Mouse (Mus musculus) MEL (cell line): ENCODE measurements around the gene Tm9sf4. TPM values are rescaled to one million over a fixed set of nuclear protein-coding genes. Genes with fewer than 3 reads are reported as not detected.
A peak's percentile ranks its signal among the peaks of the same experiment; 100 is the strongest.

Experiments used
- DNase-seq: peaks from one replicate; pipeline ENCODE4 v3.0.0; 2011; ENCODE audit warnings: low read depth, low spot score
- H3K27ac ChIP-seq: 2 replicates; pipeline ENCODE4 v1.5.1; 2012; ENCODE audit warnings: low read depth, mild to moderate bottlenecking, control low read depth, low read length, moderate library complexity; ENCODE audit not compliant: control insufficient read depth
- H3K27me3 ChIP-seq, 2 experiments: fragments of 150-350 bp in 1 of 2; sonication (generic) in 1 of 2; 2 replicates each; pipeline ENCODE4 v1.6.1; 2012; ENCODE audit warnings: low read length in 2 of 2, mild to moderate bottlenecking in 2 of 2, improper control_type of control experiment in 1 of 2, moderate library complexity in 1 of 2; ENCODE audit not compliant: insufficient read depth in 2 of 2, control insufficient read depth in 1 of 2
- H3K36me3 ChIP-seq, 2 experiments: 2 replicates each; pipeline ENCODE4 v1.6.1; 2012 to 2014; ENCODE audit warnings: low read length in 2 of 2, improper control_type of control experiment in 1 of 2, inconsistent platforms in 1 of 2, mild to moderate bottlenecking in 1 of 2; ENCODE audit not compliant: insufficient read depth in 2 of 2, control insufficient read depth in 1 of 2
- H3K4me1 ChIP-seq, 2 experiments: fragments of 150-350 bp in 1 of 2; sonication (generic) in 1 of 2; 2 replicates each; pipeline ENCODE4 v1.6.1; 2012; ENCODE audit warnings: low read length in 2 of 2, improper control_type of control experiment in 1 of 2, mild to moderate bottlenecking in 1 of 2; ENCODE audit not compliant: insufficient read depth in 2 of 2, control insufficient read depth in 1 of 2
- H3K4me3 ChIP-seq, 2 experiments: fragments of 150-350 bp in 1 of 2; sonication (generic) in 1 of 2; 2 replicates each; pipeline ENCODE4 v1.5.1; 2012; ENCODE audit warnings: low read depth in 2 of 2, low read length in 2 of 2, mild to moderate bottlenecking in 2 of 2, moderate library complexity in 2 of 2, control low read depth in 1 of 2, improper control_type of control experiment in 1 of 2; ENCODE audit not compliant: control insufficient read depth in 1 of 2, insufficient read depth in 1 of 2
- H3K79me2 ChIP-seq: 2 replicates; pipeline ENCODE4 v1.6.1; 2012; ENCODE audit warnings: mild to moderate bottlenecking, low read length, moderate library complexity; ENCODE audit not compliant: control insufficient read depth, poor library complexity, insufficient read depth
- H3K9ac ChIP-seq: 2 replicates; pipeline ENCODE4 v1.6.1; 2012; ENCODE audit warnings: low read depth, mild to moderate bottlenecking, control low read depth, low read length, moderate library complexity; ENCODE audit not compliant: control insufficient read depth, poor library complexity, severe bottlenecking
- H3K9me3 ChIP-seq: fragments of 150-350 bp; sonication (generic); replicated peaks from 2 replicates; pipeline ENCODE4 v1.6.1; 2012; ENCODE audit warnings: mild to moderate bottlenecking, low read length, improper control_type of control experiment, moderate library complexity; ENCODE audit not compliant: insufficient read depth
- BHLHE40 ChIP-seq: IDR thresholded peaks from 2 replicates; pipeline ENCODE4 v1.6.1; 2012; ENCODE audit warnings: low read depth, mild to moderate bottlenecking, inconsistent platforms, low read length, improper control_type of control experiment, borderline replicate concordance
- CTCF ChIP-seq, 3 experiments: IDR thresholded peaks in 2 of 3; conservative IDR thresholded peaks in 1 of 3; 2 replicates each; pipeline ENCODE4 v1.5.1; 2011 to 2012; ENCODE audit warnings: low read length in 3 of 3, low read depth in 2 of 3, mild to moderate bottlenecking in 2 of 3, improper control_type of control experiment in 1 of 3, inconsistent platforms in 1 of 3, mixed read lengths in 1 of 3, moderate library complexity in 1 of 3; ENCODE audit not compliant: control insufficient read depth in 1 of 3, insufficient read depth in 1 of 3, poor library complexity in 1 of 3, severe bottlenecking in 1 of 3
- E2F4 ChIP-seq: IDR thresholded peaks from 2 replicates; pipeline ENCODE4 v1.6.1; 2011; ENCODE audit warnings: low read depth, low read length, improper control_type of control experiment, borderline replicate concordance
- ELF1 ChIP-seq: IDR thresholded peaks from 2 replicates; pipeline ENCODE4 v1.6.1; 2014; ENCODE audit warnings: low read depth, mild to moderate bottlenecking, inconsistent platforms, low read length, improper control_type of control experiment, moderate library complexity
- GATA1 ChIP-seq: IDR thresholded peaks from 2 replicates; pipeline ENCODE4 v1.6.1; 2011; ENCODE audit warnings: low read depth, low read length, improper control_type of control experiment
- HCFC1 ChIP-seq: IDR thresholded peaks from 2 replicates; pipeline ENCODE4 v1.6.1; 2012; ENCODE audit warnings: low read depth, mild to moderate bottlenecking, inconsistent platforms, low read length, improper control_type of control experiment, moderate library complexity
- KAT2A ChIP-seq: conservative IDR thresholded peaks from 2 replicates; pipeline ENCODE4 v1.6.1; 2012; ENCODE audit warnings: low read depth, low read length, improper control_type of control experiment, inconsistent platforms
- MAX ChIP-seq: IDR thresholded peaks from 2 replicates; pipeline ENCODE4 v1.6.1; 2011; ENCODE audit warnings: low read length, improper control_type of control experiment
- MAZ ChIP-seq: IDR thresholded peaks from 2 replicates; pipeline ENCODE4 v1.6.1; 2012; ENCODE audit warnings: low read depth, mild to moderate bottlenecking, inconsistent platforms, low read length, improper control_type of control experiment
- MYC ChIP-seq: IDR thresholded peaks from 2 replicates; pipeline ENCODE4 v1.6.1; 2011; ENCODE audit warnings: low read depth, mild to moderate bottlenecking, low read length, improper control_type of control experiment, moderate library complexity
- NELFE ChIP-seq: IDR thresholded peaks from 2 replicates; pipeline ENCODE4 v1.6.1; 2011; ENCODE audit warnings: low read depth, low read length, improper control_type of control experiment
- POLR2AphosphoS2 ChIP-seq: IDR thresholded peaks from 2 replicates; pipeline ENCODE4 v1.6.1; 2011; ENCODE audit warnings: low read length, improper control_type of control experiment
- RAD21 ChIP-seq: IDR thresholded peaks from 2 replicates; pipeline ENCODE4 v1.6.1; 2011; ENCODE audit warnings: mild to moderate bottlenecking, low read depth, low read length, improper control_type of control experiment
- RCOR1 ChIP-seq: IDR thresholded peaks from 2 replicates; pipeline ENCODE4 v1.6.1; 2012; ENCODE audit warnings: low read depth, mild to moderate bottlenecking, inconsistent platforms, low read length, improper control_type of control experiment
- SIN3A ChIP-seq: IDR thresholded peaks from 2 replicates; pipeline ENCODE4 v1.6.1; 2012; ENCODE audit warnings: low read length, improper control_type of control experiment, inconsistent platforms
- SMC3 ChIP-seq: IDR thresholded peaks from 2 replicates; pipeline ENCODE4 v1.6.1; 2011; ENCODE audit warnings: low read depth, low read length, improper control_type of control experiment
- TAL1 ChIP-seq: IDR thresholded peaks from 2 replicates; pipeline ENCODE4 v1.6.1; 2012; ENCODE audit warnings: mild to moderate bottlenecking, inconsistent platforms, low read length, moderate library complexity, mixed read lengths
- TBP ChIP-seq: IDR thresholded peaks from 2 replicates; pipeline ENCODE4 v1.8.0; 2011; ENCODE audit warnings: low read depth, low read length, improper control_type of control experiment
- UBTF ChIP-seq: IDR thresholded peaks from 2 replicates; pipeline ENCODE4 v1.6.1; 2012; ENCODE audit warnings: low read depth, mild to moderate bottlenecking, inconsistent platforms, low read length, improper control_type of control experiment, moderate library complexity, borderline replicate concordance; ENCODE audit not compliant: insufficient read depth
- USF1 ChIP-seq: IDR thresholded peaks from 2 replicates; pipeline ENCODE4 v1.6.1; 2014; ENCODE audit warnings: low read depth, mild to moderate bottlenecking, inconsistent platforms, low read length, improper control_type of control experiment, moderate library complexity
- USF2 ChIP-seq, 2 experiments: IDR thresholded peaks; 2 replicates each; pipeline ENCODE4 v1.6.1; 2011 to 2012; ENCODE audit warnings: improper control_type of control experiment in 2 of 2, low read length in 2 of 2, borderline replicate concordance in 1 of 2, inconsistent platforms in 1 of 2, low read depth in 1 of 2, mild to moderate bottlenecking in 1 of 2; ENCODE audit not compliant: insufficient read depth in 1 of 2
- ZC3H11A ChIP-seq: IDR thresholded peaks from 2 replicates; pipeline ENCODE4 v1.6.1; 2012; ENCODE audit warnings: low read depth, mild to moderate bottlenecking, inconsistent platforms, low read length, improper control_type of control experiment
- ZNF384 ChIP-seq: IDR thresholded peaks from 2 replicates; pipeline ENCODE4 v1.6.1; 2012; ENCODE audit warnings: low read depth, mild to moderate bottlenecking, inconsistent platforms, low read length, improper control_type of control experiment
- polyA plus RNA-seq, 2 experiments: library from polyadenylated mRNA; stranded (reverse) in 1 of 2; unstranded in 1 of 2; fragments of >175 nt in 1 of 2; fragments of >200 nt in 1 of 2; gene quantifications; 2 replicates each; pipeline versions ENCODE4 v1.2.1 to v1.2.4; 2012; ENCODE audit warnings: low replicate concordance in 2 of 2, low read depth in 1 of 2; ENCODE audit not compliant: insufficient read length in 2 of 2, insufficient read depth in 1 of 2, missing spikeins in 1 of 2
- total RNA-seq: library from RNA; depleted of rRNA; stranded (reverse); fragments of 300-350 nt; gene quantifications from 2 replicates; pipeline ENCODE4 v1.2.3, GENCODE M21; 2012

Tm9sf4 gene
- total and polyA plus RNA-seq, 3 experiments = 16.1 to 269 (median 29.8) TPM

- Histone ChIP-seq H3K27ac (no peak overlapping the region), H3K36me3 (no peaks in the 10 kb centered on the region), H3K9me3 (no peaks in the 10 kb centered on the region), H3K9ac (no peak overlapping the region), H3K79me2 (no peaks in the 10 kb centered on the region), H3K27me3 (no peaks in the 10 kb centered on the region), H3K4me1 (no peaks in the 10 kb centered on the region), H3K4me3 (no peak overlapping the region)
- TF ChIP-seq USF1 (no peak), TBP (no peak), MYC (no peak), BHLHE40 (no peak), ELF1 (no peak), NELFE (no peak), MAX (no peak), UBTF (no peak), E2F4 (no peak), HCFC1 (no peak), ZC3H11A (no peak)
- DNase-seq = no peak
Measured at GRCm38 (mm10) chr2:153147236-153147635, 13.9 kb upstream of the Tm9sf4 start.

- Histone ChIP-seq H3K4me3 (no peak overlapping the region), H3K36me3 (no peaks in the 10 kb centered on the region), H3K4me1 (no peaks in the 10 kb centered on the region), H3K79me2 (no peaks in the 10 kb centered on the region), H3K27ac (no peak overlapping the region), H3K27me3 (no peaks in the 10 kb centered on the region), H3K9ac (no peak overlapping the region), H3K9me3 (no peaks in the 10 kb centered on the region)
- peak; percentile 80 for DNase-seq
- TF ChIP-seq SMC3 (peak; percentile 97), MAZ (0 out of 2 replicates have a peak, but pooled peaks have one; percentile 33), SIN3A (peak; percentile 37; the same call in 1 of the 2 replicates), ZNF384 (no peak), BHLHE40 (no peak), CTCF (IDR thresholded peaks at IDR 0.05 in 2 of 3, conservative IDR thresholded peaks at IDR 0.05 in 1 of 3; ENCODE audit: control insufficient read depth in 1 of 3, insufficient read depth in 1 of 3, low read depth in 2 of 3, low read length in 3 of 3, poor library complexity in 1 of 3, severe bottlenecking in 1 of 3) (peak; percentile 73 to 90 (median 84)), KAT2A (no peak), USF2 (IDR thresholded peaks at IDR 0.05; ENCODE audit: borderline replicate concordance in 1 of 2, insufficient read depth in 1 of 2, low read depth in 1 of 2, low read length in 2 of 2) (no peak), RCOR1 (no peak), POLR2AphosphoS2 (no peak), RAD21 (peak; percentile 88), NELFE (no peak), GATA1 (0 out of 2 replicates have a peak, but pooled peaks have one; percentile 11), HCFC1 (no peak), MYC (no peak), ZC3H11A (peak; percentile 90), E2F4 (no peak), USF1 (no peak), TAL1 (no peak), ELF1 (no peak)
Measured at GRCm38 (mm10) chr2:153147715-153148114, 13.4 kb upstream of the Tm9sf4 start.
